Mouse (Mus musculus): Measurements from ENCODE around the gene Btaf1. TPM values are rescaled to one million over a fixed set of nuclear protein-coding genes. Genes with fewer than 3 reads are reported as not detected.

Gene Btaf1
- polyA plus RNA-seq, 2 experiments = 13.2 to 13.6 TPM

DNA sequence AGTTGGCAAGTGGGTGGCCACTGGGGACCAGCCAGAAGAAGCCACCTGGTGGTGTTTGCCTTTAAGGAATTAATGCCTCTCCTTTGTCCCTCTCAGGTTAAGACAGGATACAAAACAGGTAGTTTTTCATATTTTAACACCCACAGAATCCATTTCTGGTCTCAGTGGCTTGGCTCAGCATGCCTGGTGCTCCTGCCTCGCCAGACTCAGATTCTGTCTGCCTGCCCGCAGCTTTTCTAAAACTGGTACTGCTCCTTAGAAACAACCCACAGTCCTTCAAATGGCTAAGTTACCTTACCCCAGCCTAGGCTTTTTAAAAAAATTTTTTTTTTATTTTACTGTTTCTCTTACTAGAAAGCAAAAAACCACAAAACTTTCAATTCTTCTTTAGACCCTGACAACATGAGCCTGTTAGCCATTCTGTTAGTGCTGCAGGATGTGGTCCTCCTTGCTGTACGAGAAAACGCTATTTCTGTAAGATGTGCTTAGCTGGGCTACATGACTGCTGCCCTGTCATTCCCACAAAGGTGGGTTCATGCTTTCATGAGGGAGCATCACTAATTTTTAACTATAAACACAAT is 130.2 kb downstream of the Btaf1 start:
- ATAC-seq (ENCODE audit: low FRiP score, low read depth) (no peak), DNase-seq (ENCODE audit: low spot score) (no peak)
- H3K4me2 ChIP-seq (replicated peaks; ENCODE audit: low read depth, low read length, severe bottlenecking) = no peak overlapping the region
- H3K36me3 ChIP-seq (ENCODE audit: control insufficient read depth, insufficient read depth, low read length) = no peaks in the 10 kb centered on the region
- H3K27me3 ChIP-seq (ENCODE audit: control insufficient read depth, insufficient read depth, low read length) = no peaks in the 10 kb centered on the region
- no peak overlapping the region for H3K4me3 ChIP-seq (replicated peaks; ENCODE audit: low read length)
- H3K9me3 ChIP-seq (ENCODE audit: control insufficient read depth, low read length) = no peaks in the 10 kb centered on the region
- 81% methylated on average over 4 of the region's 4 CpGs for WGBS
- no peaks in the 10 kb centered on the region for H3K4me1 ChIP-seq (ENCODE audit: control insufficient read depth, insufficient read depth, low read length)
- no peak overlapping the region for H3K27ac ChIP-seq (replicated peaks; ENCODE audit: low read depth, low read length)
- H3K9ac ChIP-seq (ENCODE audit: low read depth, low read length, severe bottlenecking) = no peak overlapping the region
- no peak for TF ChIP-seq POLR2A (IDR thresholded peaks at IDR 0.05; ENCODE audit: borderline replicate concordance, extremely low read depth, insufficient read depth, insufficient read length)

DNA sequence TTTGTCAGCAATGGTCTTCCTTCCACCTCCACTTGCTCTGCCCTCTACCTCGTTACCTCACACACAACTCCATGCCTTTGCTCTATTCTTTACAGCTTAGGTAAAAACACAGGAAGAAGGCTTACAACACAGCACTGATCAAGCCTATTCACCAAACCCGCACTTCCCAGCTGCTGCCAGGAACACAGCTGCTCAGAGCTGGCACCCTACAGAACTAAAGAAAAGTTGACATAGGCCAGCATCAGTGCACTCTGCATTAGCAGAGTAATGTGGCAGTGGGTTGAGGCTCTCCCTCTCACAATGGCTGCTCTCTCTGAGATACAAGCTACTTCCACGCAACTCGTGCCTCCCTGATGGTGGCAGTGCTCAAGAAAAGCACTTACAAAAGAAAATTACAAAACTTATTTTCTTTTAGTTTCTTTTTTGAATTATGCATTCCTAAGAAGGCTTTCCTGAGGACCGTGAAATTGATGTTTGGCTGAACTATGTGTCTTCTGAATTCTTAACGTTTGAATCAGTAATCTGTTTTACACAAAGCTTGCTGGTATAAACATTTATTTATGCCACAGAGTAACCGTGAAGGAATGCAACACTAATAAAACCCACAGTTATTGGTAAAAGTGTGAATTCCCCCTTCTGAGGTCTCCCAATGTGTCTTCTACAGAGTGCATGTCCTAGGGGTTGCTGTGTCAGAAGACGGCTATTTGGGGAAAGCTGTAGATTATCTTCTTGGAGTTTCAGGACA is 131.5 kb downstream of the Btaf1 start:
- TF ChIP-seq POLR2A (IDR thresholded peaks at IDR 0.05; ENCODE audit: borderline replicate concordance, extremely low read depth, insufficient read depth, insufficient read length) = no peak
- no peaks in the 10 kb centered on the region for H3K4me1 ChIP-seq (ENCODE audit: control insufficient read depth, insufficient read depth, low read length)
- 77% methylated on average over 8 of the region's 8 CpGs for WGBS
- no peak overlapping the region for H3K9ac ChIP-seq (ENCODE audit: low read depth, low read length, severe bottlenecking)
- ATAC-seq (ENCODE audit: low FRiP score, low read depth) = no peak
- H3K27ac ChIP-seq (replicated peaks; ENCODE audit: low read depth, low read length) = no peak overlapping the region
- no peaks in the 10 kb centered on the region for H3K27me3 ChIP-seq (ENCODE audit: control insufficient read depth, insufficient read depth, low read length)
- no peak overlapping the region for H3K4me2 ChIP-seq (replicated peaks; ENCODE audit: low read depth, low read length, severe bottlenecking)
- no peak for DNase-seq (ENCODE audit: low spot score)
- H3K9me3 ChIP-seq (ENCODE audit: control insufficient read depth, low read length) = no peaks in the 10 kb centered on the region
- no peak overlapping the region for H3K4me3 ChIP-seq (replicated peaks; ENCODE audit: low read length)
- no peaks in the 10 kb centered on the region for H3K36me3 ChIP-seq (ENCODE audit: control insufficient read depth, insufficient read depth, low read length)

DNA sequence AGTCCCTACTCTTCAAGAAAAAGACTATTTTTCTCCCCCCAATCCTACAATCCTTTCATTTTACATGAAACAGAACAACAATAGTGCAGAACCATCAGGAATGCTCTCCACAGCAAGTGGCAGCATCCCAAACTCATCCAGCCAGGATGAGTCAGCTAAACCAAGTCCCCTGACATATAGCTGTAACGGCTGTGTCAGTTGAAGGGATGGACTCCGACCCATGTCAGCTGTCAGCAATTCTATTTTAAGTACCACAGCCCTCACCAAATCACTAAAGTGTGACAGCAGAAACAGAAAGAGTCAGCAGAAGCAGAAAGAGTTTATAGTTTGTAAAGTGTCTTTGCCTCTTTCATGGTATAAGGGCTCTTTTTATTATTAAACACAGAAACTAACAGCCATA is 133.7 kb downstream of the Btaf1 start:
- Histone ChIP-seq H3K36me3 (ENCODE audit: control insufficient read depth, insufficient read depth, low read length) (no peaks in the 10 kb centered on the region), H3K9ac (ENCODE audit: low read depth, low read length, severe bottlenecking) (no peak overlapping the region), H3K9me3 (ENCODE audit: control insufficient read depth, low read length) (no peaks in the 10 kb centered on the region), H3K4me1 (ENCODE audit: control insufficient read depth, insufficient read depth, low read length) (no peaks in the 10 kb centered on the region), H3K27ac (replicated peaks; ENCODE audit: low read depth, low read length) (no peak overlapping the region), H3K27me3 (ENCODE audit: control insufficient read depth, insufficient read depth, low read length) (no peaks in the 10 kb centered on the region), H3K4me2 (replicated peaks; ENCODE audit: low read depth, low read length, severe bottlenecking) (no peak overlapping the region), H3K4me3 (replicated peaks; ENCODE audit: low read length) (no peak overlapping the region)
- TF ChIP-seq POLR2A (IDR thresholded peaks at IDR 0.05; ENCODE audit: borderline replicate concordance, extremely low read depth, insufficient read depth, insufficient read length) = no peak
- no peak for ATAC-seq (ENCODE audit: low FRiP score, low read depth)
- 65% methylated on average over 2 of the region's 2 CpGs for WGBS
- no peak for DNase-seq (ENCODE audit: low spot score)

DNA sequence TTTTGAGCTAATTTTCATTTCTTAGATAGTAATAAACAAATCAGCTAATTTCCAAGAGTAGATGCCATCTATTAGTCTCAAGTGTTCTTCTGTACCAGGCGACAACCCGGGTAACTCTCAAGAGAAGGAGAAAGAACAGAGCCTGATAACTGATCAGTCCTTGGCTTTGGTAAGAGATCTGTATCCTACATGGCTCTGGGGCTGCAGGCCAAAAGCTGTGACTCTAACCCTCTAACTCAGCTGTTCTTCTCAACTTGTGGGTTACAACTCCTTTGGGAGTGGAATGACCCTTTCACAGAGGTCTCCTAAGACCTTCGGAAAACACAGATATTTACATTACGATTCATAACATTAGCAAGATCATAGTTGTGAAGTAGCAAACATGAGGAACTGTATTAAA is 134.2 kb downstream of the Btaf1 start:
- TF ChIP-seq POLR2A (IDR thresholded peaks at IDR 0.05; ENCODE audit: borderline replicate concordance, extremely low read depth, insufficient read depth, insufficient read length) = no peak
- no peaks in the 10 kb centered on the region for H3K9me3 ChIP-seq (ENCODE audit: control insufficient read depth, low read length)
- WGBS = 76% methylated on average over 4 of the region's 4 CpGs

More for the DNA sequence above, 134.2 kb downstream of the Btaf1 start:
- ATAC-seq (ENCODE audit: low FRiP score, low read depth) (no peak), DNase-seq (ENCODE audit: low spot score) (no peak)
- Histone ChIP-seq H3K4me2 (replicated peaks; ENCODE audit: low read depth, low read length, severe bottlenecking) (no peak overlapping the region), H3K36me3 (ENCODE audit: control insufficient read depth, insufficient read depth, low read length) (no peaks in the 10 kb centered on the region), H3K4me1 (ENCODE audit: control insufficient read depth, insufficient read depth, low read length) (no peaks in the 10 kb centered on the region), H3K9ac (ENCODE audit: low read depth, low read length, severe bottlenecking) (no peak overlapping the region), H3K27ac (replicated peaks; ENCODE audit: low read depth, low read length) (no peak overlapping the region), H3K27me3 (ENCODE audit: control insufficient read depth, insufficient read depth, low read length) (no peaks in the 10 kb centered on the region), H3K4me3 (replicated peaks; ENCODE audit: low read length) (no peak overlapping the region)

Other genes with a start within 250 kb of the Btaf1 start
- 10.5 and 12.6 TPM in 2 replicates for gene Ppp1r3c, start 189.4 kb upstream of the Btaf1 start, polyA plus RNA-seq (2012; rRNA removed)
- gene Ppp1r3c, start 189.4 kb upstream of the Btaf1 start, polyA plus RNA-seq (2014; fragmentation: Nextera tagmentation; extraction: Ambion mirVana) = 16.4 and 19.0 TPM in 2 replicates
- 82.2 and 82.9 TPM in 2 replicates for gene Tnks2, start 91.8 kb upstream of the Btaf1 start, polyA plus RNA-seq (2012; rRNA removed)
- 74.9 and 81.3 TPM in 2 replicates for gene Tnks2, start 91.8 kb upstream of the Btaf1 start, polyA plus RNA-seq (2014; fragmentation: Nextera tagmentation; extraction: Ambion mirVana)
- gene Fgfbp3, start 6.5 kb upstream of the Btaf1 start, polyA plus RNA-seq (2012; rRNA removed) = 5.7 and 6.6 TPM in 2 replicates
- gene Fgfbp3, start 6.5 kb upstream of the Btaf1 start, polyA plus RNA-seq (2014; fragmentation: Nextera tagmentation; extraction: Ambion mirVana) = 4.5 and 6.2 TPM in 2 replicates

Measured in limb, embryonic 14.5 days (tissue).